Mouse (Mus musculus) layer of hippocampus, postnatal 36 days (tissue): Measurements from ENCODE around the gene Slc4a3. TPM values are rescaled to one million over a fixed set of nuclear protein-coding genes. Genes with fewer than 3 reads are reported as not detected.

ENCODE experiments used
- DNase-seq, 2 experiments: peaks; one replicate each; pipeline ENCODE4 v3.0.0; 2022
- total RNA-seq, 2 experiments: library from RNA; stranded (reverse); gene quantifications; 2 replicates each; pipeline ENCODE4 v1.2.3; 2021

Gene Slc4a3
- total RNA-seq, 2 experiments from 2014 or later = 104 to 109 TPM

DNA sequence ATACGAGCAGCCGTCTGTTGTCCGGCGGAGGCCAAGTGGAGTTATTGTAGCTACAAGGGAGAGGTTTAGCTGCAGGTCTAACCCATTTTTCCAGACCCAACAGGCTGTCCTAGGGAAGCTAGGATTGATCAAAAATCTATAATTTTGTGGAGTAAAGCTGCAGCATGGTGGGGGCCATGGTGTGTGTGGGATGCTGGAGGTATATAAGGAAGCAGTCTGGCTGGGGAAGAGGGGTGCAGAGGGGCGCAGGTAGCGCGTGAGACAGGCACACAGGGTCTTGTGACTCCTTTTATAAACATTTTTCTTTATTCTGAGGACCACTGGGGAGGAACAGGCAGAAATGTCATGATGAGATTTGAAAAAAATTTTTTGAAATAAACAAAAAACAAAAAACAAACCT lies 57.5 kb downstream of the Slc4a3 start:
- no peak for DNase-seq

DNA sequence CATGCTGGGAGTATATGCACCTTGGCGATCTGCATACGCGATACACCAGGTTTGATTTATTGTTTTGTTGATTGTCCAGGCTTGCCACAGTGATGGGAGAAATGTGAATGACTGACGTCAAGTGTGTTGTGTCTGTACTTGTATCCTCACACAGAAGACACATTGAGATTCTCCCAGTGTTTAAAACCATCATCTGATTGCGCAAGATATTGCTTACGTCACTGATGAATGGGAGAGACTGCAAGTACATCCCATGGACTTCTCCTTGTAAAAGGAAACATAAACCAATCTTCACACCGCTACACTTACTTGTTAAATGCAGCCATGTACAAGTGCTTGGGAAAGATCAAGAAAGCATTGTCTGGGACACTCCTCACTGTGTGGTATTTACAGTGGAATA lies 62.2 kb downstream of the Slc4a3 start:
- no peak for DNase-seq

DNA sequence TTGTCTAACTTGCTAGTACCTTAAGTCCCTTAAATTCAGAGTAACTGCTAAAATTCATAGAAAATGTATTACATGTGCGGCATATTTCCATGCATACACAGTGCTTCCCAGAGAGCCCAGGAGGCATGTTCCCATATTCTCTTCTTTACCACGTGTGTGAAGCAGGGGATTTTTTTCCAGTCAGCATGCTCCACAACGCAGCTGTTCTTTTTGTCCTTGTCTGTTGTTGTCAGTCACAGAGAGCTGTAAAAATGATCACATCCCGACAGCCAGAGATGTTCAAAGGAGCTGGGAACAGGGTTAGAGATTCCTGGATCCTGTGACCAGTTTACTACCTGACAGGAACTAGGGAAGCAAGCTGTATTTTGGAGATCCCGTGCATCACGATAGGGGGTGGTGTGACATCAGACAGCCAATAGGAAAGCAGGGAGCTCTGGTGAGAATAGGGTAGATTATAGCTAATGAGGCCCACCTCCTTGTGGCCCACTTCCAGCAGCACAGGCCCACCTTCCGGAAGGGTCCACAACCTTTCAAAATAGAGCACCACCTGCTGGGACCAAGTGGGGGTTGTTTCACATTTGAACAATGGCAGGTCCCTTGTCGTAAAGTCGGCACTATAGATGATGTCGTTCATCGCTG lies 62.7 kb downstream of the Slc4a3 start:
- DNase-seq = no peak

DNA sequence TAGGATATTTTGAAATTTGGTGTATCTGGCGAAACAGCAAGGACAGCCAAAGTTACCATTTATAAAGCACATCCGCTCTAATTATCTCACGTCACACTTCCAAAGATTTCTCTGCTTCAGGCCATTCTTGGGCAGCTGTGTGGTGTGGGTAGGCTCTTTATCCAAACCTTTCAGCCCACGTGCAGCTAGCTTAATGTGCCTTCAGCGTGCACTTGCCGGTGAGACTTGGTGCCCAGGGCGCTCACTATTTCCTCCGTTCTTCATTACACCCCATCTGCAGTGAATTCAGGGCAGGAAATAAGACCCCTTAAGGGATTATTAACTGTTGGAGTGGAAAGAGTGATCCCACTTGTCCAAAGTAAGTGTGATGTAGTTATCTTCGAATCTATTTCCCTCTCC lies 63.2 kb downstream of the Slc4a3 start:
- DNase-seq = no peak

DNA sequence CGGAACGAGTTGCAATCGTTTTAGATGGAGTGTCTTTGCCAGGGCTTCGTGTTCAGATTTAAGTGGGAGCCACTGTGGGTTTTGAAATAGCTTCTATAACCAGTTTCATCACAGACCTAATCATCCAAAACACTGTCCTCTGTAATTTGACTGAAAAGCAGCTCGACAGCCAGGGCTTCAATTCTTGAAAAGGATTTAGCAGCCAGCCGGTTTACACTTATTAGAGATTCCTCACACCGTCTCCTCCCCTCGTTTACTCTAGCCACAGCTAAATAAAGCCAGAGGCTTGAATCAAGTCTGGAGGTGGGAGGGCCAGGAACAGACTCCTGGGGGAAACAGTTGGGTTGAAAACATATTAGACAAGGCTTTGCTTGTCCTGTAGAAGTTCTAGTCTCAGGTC lies 64.5 kb downstream of the Slc4a3 start:
- DNase-seq = no peak

Other genes with a start within 250 kb of the Slc4a3 start
- 10 to 100 TPM; 39.4 to 46.7 TPM for gene Dnpep, start 228.3 kb upstream of the Slc4a3 start, total RNA-seq
- gene Des, start 185.9 kb upstream of the Slc4a3 start, total RNA-seq = 1 to 10 TPM in 1 of 2 experiments, under 1 TPM in 1; 0.72 to 1.1 TPM
- gene Speg, start 171.0 kb upstream of the Slc4a3 start, total RNA-seq = 100 to 1,000 TPM; 166 to 180 TPM
- 10 to 100 TPM; 63.6 to 73.5 TPM for gene Gmppa, start 110.3 kb upstream of the Slc4a3 start, total RNA-seq
- 1 to 10 TPM; 6.5 to 7.4 TPM for gene Asic4, start 95.8 kb upstream of the Slc4a3 start, total RNA-seq
- gene Chpf, start 67.0 kb upstream of the Slc4a3 start, total RNA-seq = 10 to 100 TPM; 76.8 to 82.8 TPM
- gene Tmem198, start 66.7 kb upstream of the Slc4a3 start, total RNA-seq = 10 to 100 TPM; 68.8 to 71.4 TPM
- 10 to 100 TPM; 24.1 to 26.3 TPM for gene Obsl1, start 39.8 kb upstream of the Slc4a3 start, total RNA-seq
- 10 to 100 TPM; 16.4 to 16.6 TPM for gene Inha, start 39.2 kb upstream of the Slc4a3 start, total RNA-seq
- gene Stk11ip, start 24.7 kb upstream of the Slc4a3 start, total RNA-seq = 10 to 100 TPM; 26.7 to 27.7 TPM